Mouse (Mus musculus) heart, postnatal 10 days (tissue): Measurements from ENCODE around the gene Bid. TPM values are rescaled to one million over a fixed set of nuclear protein-coding genes. Genes with fewer than 3 reads are reported as not detected.

Source experiments
- DNase-seq, 2 experiments: peaks; one replicate each; pipeline ENCODE4 v3.0.0; 2021
- intact Hi-C: fragments of 180-260 bp; cut with DNase I; formaldehyde crosslinking; loops from one replicate; pipeline ENCODE4 v1.15.1; 2025
- total RNA-seq, 2 experiments: library from RNA; stranded (reverse); gene quantifications; 2 replicates each; pipeline ENCODE4 v1.2.3; 2021

Gene Bid
- total RNA-seq = 1 to 10 TPM; 2.4 TPM

GRCm38 (mm10) chr6:120916074-120916971 lies at the start of gene Bid:
Bid (minus strand) TSS chr6:120916853.
- DNase-seq = peak; percentile 91 to 93
- intact Hi-C loops = no loop called here

- DNase-seq = no peak
- intact Hi-C loops = no loop called here
Measured at GRCm38 (mm10) chr6:120965814-120966213, 49.2 kb upstream of the Bid start.

- intact Hi-C loops = no loop called here
- DNase-seq = no peak
Measured at GRCm38 (mm10) chr6:120964179-120964578, 47.5 kb upstream of the Bid start.

- DNase-seq = no peak
- intact Hi-C loops = no loop called here
Measured at GRCm38 (mm10) chr6:120960338-120961030, 43.8 kb upstream of the Bid start.

GRCm38 (mm10) chr6:120957331-120957730 lies 40.7 kb upstream of the Bid start:
- DNase-seq = no peak
- intact Hi-C loops = loop anchor here (2.0 kb wide), 1 partner anchor 59 kb away; no protein-coding TSS in a partner anchor

- intact Hi-C loops = loop anchor here (2.0 kb wide), 1 partner anchor 58 kb away; no protein-coding TSS in a partner anchor
- DNase-seq = no peak
Measured at GRCm38 (mm10) chr6:120956259-120957161, 39.9 kb upstream of the Bid start.

GRCm38 (mm10) chr6:120955215-120955614 lies 38.6 kb upstream of the Bid start:
- intact Hi-C loops = no loop called here

GRCm38 (mm10) chr6:120954241-120954640 lies 37.6 kb upstream of the Bid start:
- no peak for DNase-seq
- intact Hi-C loops = no loop called here

More at GRCm38 (mm10) chr6:120955215-120955614, 38.6 kb upstream of the Bid start:
- no peak for DNase-seq

GRCm38 (mm10) chr6:120952475-120952874 lies 35.8 kb upstream of the Bid start:
- intact Hi-C loops = no loop called here

GRCm38 (mm10) chr6:120951311-120951710 lies 34.7 kb upstream of the Bid start:
- intact Hi-C loops = no loop called here
- DNase-seq = peak in 1 of 2 experiments; percentile 22

More at GRCm38 (mm10) chr6:120952475-120952874, 35.8 kb upstream of the Bid start:
- DNase-seq = no peak

- no peak for DNase-seq
- intact Hi-C loops = no loop called here
Measured at GRCm38 (mm10) chr6:120945510-120945909, 28.9 kb upstream of the Bid start.

GRCm38 (mm10) chr6:120943964-120944363 lies 27.3 kb upstream of the Bid start:
- intact Hi-C loops = no loop called here
- no peak for DNase-seq

GRCm38 (mm10) chr6:120943551-120943950 lies 26.9 kb upstream of the Bid start:
- intact Hi-C loops = no loop called here
- DNase-seq = no peak

GRCm38 (mm10) chr6:120943079-120943478 lies 26.4 kb upstream of the Bid start:
- no peak for DNase-seq
- intact Hi-C loops = no loop called here

- intact Hi-C loops = no loop called here
- no peak for DNase-seq
Measured at GRCm38 (mm10) chr6:120941575-120941974, 24.9 kb upstream of the Bid start.

- intact Hi-C loops = no loop called here
- DNase-seq = no peak
Measured at GRCm38 (mm10) chr6:120941084-120941481, 24.4 kb upstream of the Bid start.

- intact Hi-C loops = no loop called here
- DNase-seq = no peak
Measured at GRCm38 (mm10) chr6:120940446-120941083, 23.9 kb upstream of the Bid start.

GRCm38 (mm10) chr6:120939783-120940182 lies 23.1 kb upstream of the Bid start:
- intact Hi-C loops = no loop called here
- no peak for DNase-seq

GRCm38 (mm10) chr6:120938763-120939450 lies 22.3 kb upstream of the Bid start:
- intact Hi-C loops = no loop called here
- no peak for DNase-seq
